Comparison of ENCODE assay signal across 8 mouse cellular contexts in genomic region chr10:23787062-23787821, GRCm38 (mm10). TPM values are rescaled to one million over a fixed set of nuclear protein-coding genes. Genes with fewer than 3 reads are reported as not detected.
DNase-seq lines count a peak whose midpoint lies in the region; ATAC-seq lines count a peak whose summit lies in the region.

Rps12 (minus strand) TSS chr10:23787275.

- ATAC-seq in hematopoietic stem cell, adult 5-6 weeks (replicated peaks in 1 of 2; ENCODE audit: insufficient read depth in 1 of 2, low FRiP score in 2 of 2, low TSS enrichment in 1 of 2, low read depth in 1 of 2, poor library complexity in 2 of 2, severe bottlenecking in 2 of 2): peak; percentile 95 to 96
- ATAC-seq in lung, embryonic 16.5 days (ENCODE audit: low read depth): peak; percentile 98

- DNase-seq in MEL-GATA-1-ER (ENCODE audit: extremely low read depth, low read depth): peak; percentile 95
- DNase-seq in cerebellum, adult 8-10 months: peak; percentile 99
- DNase-seq in forelimb bud, embryonic 11.5 days (ENCODE audit: low read depth, low spot score): peak; percentile 100
- DNase-seq in layer of hippocampus, adult 9-10 months (ENCODE audit: low spot score): peak; percentile 99
- DNase-seq in ovary, postnatal 10 days (ENCODE audit: low spot score): peak; percentile 99
- peak; percentile 98 for DNase-seq in thymus, postnatal 10 days (ENCODE audit: low spot score in 2 of 2)

- H3K9me3 ChIP-seq in lung, embryonic 16.5 days (ENCODE audit: control insufficient read depth, low read length): no peaks in the 10 kb centered on the region

- H3K4me1 ChIP-seq in lung, embryonic 16.5 days (replicated peaks; ENCODE audit: control insufficient read depth, insufficient read depth, low read length): peaks cover 21% of the 10 kb centered on the region

- peak within 1 kb of the TSS; percentile 87 for H3K9ac ChIP-seq in lung, embryonic 16.5 days (ENCODE audit: low read length)

- peak within 1 kb of the TSS; percentile 75 for H3K4me3 ChIP-seq in lung, embryonic 16.5 days (ENCODE audit: low read length)

- H3K27ac ChIP-seq in lung, embryonic 16.5 days (ENCODE audit: low read length): peak within 1 kb of the TSS; percentile 94

- H3K27me3 ChIP-seq in lung, embryonic 16.5 days (ENCODE audit: control insufficient read depth, insufficient read depth, low read depth, low read length): no peaks in the 10 kb centered on the region

- under 1% methylated on average over 51 of the region's 51 CpGs for WGBS in lung, embryonic 16.5 days

- peaks cover 24% of the 10 kb centered on the region for H3K36me3 ChIP-seq in lung, embryonic 16.5 days (ENCODE audit: control insufficient read depth, insufficient read depth, low read length)

- peak within 1 kb of the TSS; percentile 89 for H3K4me2 ChIP-seq in lung, embryonic 16.5 days (ENCODE audit: low read depth, low read length)

RNA-seq across cellular contexts. Expression of gene Rps12, which starts in this region (rescaled TPM):
- 1,082 and 2,100 TPM in 2 replicates for total RNA-seq in hematopoietic stem cell, adult 5-6 weeks (2017)
- 165 and 173 TPM in 2 replicates for polyA plus RNA-seq in lung, embryonic 16.5 days (2015; fragmentation: Nextera tagmentation; extraction: Ambion mirVana)

Comparison
In these comparisons a context has a peak if more than half of its experiments do, and no peak if none do; other contexts are left out.
1. Peak in every context shown above with its lines: DNase-seq, ATAC-seq, H3K4me3 ChIP-seq and H3K27ac ChIP-seq.